Mouse (Mus musculus): ENCODE measurements at regions not wholly inside any gene's neighbourhood (a gene's known extent, or its start where the extent isn't known, plus 50 kb on each side); places are given as distances from the start of the nearest gene placed in this dataset.

DNA sequence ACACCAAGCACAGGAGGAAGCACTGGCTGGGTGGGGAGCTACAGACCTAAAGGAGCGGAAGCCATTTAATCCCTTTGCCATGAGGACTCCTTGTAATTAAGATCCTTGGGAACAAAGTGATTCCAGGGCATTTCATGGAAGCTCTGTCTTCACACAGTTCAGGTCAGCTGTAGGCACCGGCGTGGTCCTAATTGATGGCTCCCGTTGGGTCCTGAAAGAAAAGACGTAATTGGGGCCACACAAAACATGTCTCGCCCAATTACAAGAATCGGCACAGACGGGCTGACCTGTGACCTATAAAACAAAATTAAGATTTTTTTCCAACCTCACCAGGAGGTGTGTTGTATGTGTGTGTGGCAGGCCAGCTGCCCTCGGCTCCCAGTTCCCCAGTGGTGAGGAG, 232.3 kb upstream of the Dio3 start:
- Histone ChIP-seq H3K4me3 (replicated peaks; ENCODE audit: extremely low read depth, low read depth, low read length) (no peak overlapping the region), H3K4me1 (ENCODE audit: control insufficient read depth, insufficient read depth, low read length) (no peaks in the 10 kb centered on the region)
- no peak for DNase-seq
- WGBS = 90% methylated on average over 9 of the region's 9 CpGs
- TF ChIP-seq POLR2A (IDR thresholded peaks at IDR 0.05; ENCODE audit: borderline replicate concordance, extremely low read depth, low read depth, low read length) = no peak
- TF ChIP-seq CTCF (IDR thresholded peaks at IDR 0.05; ENCODE audit: insufficient read depth, low read length) = no peak

DNA sequence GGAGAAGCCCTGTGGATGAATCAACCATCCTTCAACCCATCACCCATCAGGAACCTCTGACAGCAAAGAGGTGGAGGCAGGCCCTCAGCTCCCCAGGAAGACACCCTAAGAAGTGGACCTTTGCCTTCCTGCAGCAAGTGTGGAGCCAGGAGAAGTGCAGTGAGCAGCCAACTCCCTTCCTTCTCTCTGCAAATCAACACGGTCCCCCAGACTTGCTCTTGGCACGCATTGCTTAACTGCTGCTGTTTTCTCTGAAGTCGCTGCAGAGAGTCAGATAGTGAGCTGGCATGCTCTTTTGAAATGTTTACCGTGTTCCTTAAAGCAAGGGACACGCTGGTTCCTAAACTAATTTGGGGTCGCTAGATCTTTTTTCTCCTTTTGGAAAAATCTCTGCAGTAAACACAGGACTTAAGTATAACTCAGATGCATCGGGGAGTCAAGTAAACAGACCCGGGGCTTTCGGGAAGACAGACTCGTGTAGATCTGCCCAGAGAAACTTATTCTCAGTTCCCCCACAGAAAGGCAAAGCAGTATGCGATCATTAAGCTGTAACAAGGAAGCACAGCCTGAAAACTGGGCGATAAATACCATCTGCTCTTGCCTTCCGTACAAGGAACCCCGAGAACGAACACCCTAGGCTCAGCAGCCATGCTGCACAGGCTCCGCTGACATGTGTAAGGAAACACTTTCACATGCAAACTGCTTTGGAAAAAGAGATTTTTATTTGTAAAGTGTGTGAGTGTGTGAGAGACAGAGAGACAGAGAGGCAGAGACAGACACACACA, 231.2 kb upstream of the Dio3 start:
- TF ChIP-seq CTCF (IDR thresholded peaks at IDR 0.05; ENCODE audit: insufficient read depth, low read length) (no peak), POLR2A (IDR thresholded peaks at IDR 0.05; ENCODE audit: borderline replicate concordance, extremely low read depth, low read depth, low read length) (no peak)
- DNase-seq = no peak
- Histone ChIP-seq H3K4me3 (replicated peaks; ENCODE audit: extremely low read depth, low read depth, low read length) (no peak overlapping the region), H3K4me1 (ENCODE audit: control insufficient read depth, insufficient read depth, low read length) (no peaks in the 10 kb centered on the region)
- WGBS = 47% methylated on average over 16 of the region's 16 CpGs

GRCm38 (mm10) chr12:110049154-110049736, 229.6 kb upstream of the Dio3 start:
- no peaks in the 10 kb centered on the region for H3K4me1 ChIP-seq (ENCODE audit: control insufficient read depth, insufficient read depth, low read length)
- TF ChIP-seq CTCF (IDR thresholded peaks at IDR 0.05; ENCODE audit: insufficient read depth, low read length) = no peak
- TF ChIP-seq POLR2A (IDR thresholded peaks at IDR 0.05; ENCODE audit: borderline replicate concordance, extremely low read depth, low read depth, low read length) = no peak
- H3K4me3 ChIP-seq (replicated peaks; ENCODE audit: extremely low read depth, low read depth, low read length) = no peak overlapping the region
- no peak for DNase-seq
- WGBS = 64% methylated on average over 10 of the region's 10 CpGs

DNA sequence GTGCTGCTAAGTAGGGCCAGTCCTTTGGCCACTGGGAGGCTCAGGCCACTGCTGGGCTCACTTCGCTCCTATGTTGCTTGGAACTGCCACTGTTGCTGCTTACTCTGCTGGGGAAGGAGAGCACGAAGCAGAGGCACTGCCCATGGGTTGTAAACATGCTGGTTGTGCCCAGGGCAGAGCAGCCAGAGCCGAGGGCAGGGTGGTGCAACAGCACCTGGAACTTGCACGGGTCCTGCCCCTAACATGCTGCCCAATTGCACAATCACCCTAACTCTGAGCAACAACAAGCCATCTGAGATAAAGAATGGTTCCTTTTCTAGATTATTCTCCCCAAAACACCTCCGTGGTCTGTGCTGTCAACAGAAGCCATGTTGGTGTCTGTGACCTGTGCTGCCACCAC, 219.5 kb upstream of the Dio3 start:
- DNase-seq = no peak
- TF ChIP-seq POLR2A (IDR thresholded peaks at IDR 0.05; ENCODE audit: borderline replicate concordance, extremely low read depth, low read depth, low read length) (no peak), CTCF (IDR thresholded peaks at IDR 0.05; ENCODE audit: insufficient read depth, low read length) (no peak)
- Histone ChIP-seq H3K4me3 (replicated peaks; ENCODE audit: extremely low read depth, low read depth, low read length) (no peak overlapping the region), H3K4me1 (ENCODE audit: control insufficient read depth, insufficient read depth, low read length) (no peaks in the 10 kb centered on the region)
- WGBS = 65% methylated on average over 5 of the region's 5 CpGs

GRCm38 (mm10) chr12:110061961-110062360, 216.9 kb upstream of the Dio3 start:
- DNase-seq = no peak
- no peak overlapping the region for H3K4me3 ChIP-seq (replicated peaks; ENCODE audit: extremely low read depth, low read depth, low read length)
- TF ChIP-seq POLR2A (IDR thresholded peaks at IDR 0.05; ENCODE audit: borderline replicate concordance, extremely low read depth, low read depth, low read length) (no peak), CTCF (IDR thresholded peaks at IDR 0.05; ENCODE audit: insufficient read depth, low read length) (no peak)
- no peaks in the 10 kb centered on the region for H3K4me1 ChIP-seq (ENCODE audit: control insufficient read depth, insufficient read depth, low read length)
- 82% methylated on average over 6 of the region's 6 CpGs for WGBS

- DNase-seq = no peak
- WGBS = 37% methylated on average over 8 of the region's 8 CpGs
- no peak for TF ChIP-seq CTCF (IDR thresholded peaks at IDR 0.05; ENCODE audit: insufficient read depth, low read length)
- TF ChIP-seq POLR2A (IDR thresholded peaks at IDR 0.05; ENCODE audit: borderline replicate concordance, extremely low read depth, low read depth, low read length) = no peak
Measured at GRCm38 (mm10) chr12:110063013-110063412, 215.9 kb upstream of the Dio3 start.

DNA sequence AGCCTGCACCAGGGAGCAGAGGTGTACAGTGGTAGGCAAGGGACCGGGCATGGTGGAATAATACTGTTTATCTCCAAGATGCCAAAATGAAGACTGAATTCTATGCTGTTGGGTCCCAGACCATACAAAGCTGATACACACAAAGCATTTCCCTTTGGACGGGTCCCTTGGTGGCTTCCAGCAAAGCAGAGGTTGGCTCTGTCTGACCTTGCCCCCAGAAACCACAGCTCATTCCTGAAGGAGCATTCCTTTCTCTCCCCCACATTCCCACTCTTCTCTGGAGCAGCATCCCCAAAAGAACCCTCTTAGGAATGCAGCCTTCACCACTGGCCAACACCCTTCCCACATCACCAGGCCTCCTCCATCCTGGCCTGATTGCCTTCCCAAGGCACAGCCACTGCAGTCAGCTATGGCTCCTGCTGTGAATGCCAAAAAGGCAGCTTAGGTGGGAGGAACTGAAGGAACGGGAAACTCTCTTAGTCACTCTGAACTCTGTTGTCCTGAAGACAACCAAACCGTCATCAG, 212.4 kb upstream of the Dio3 start:
- WGBS = 69% methylated on average over 4 of the region's 4 CpGs
- no peak overlapping the region for H3K4me3 ChIP-seq (replicated peaks; ENCODE audit: extremely low read depth, low read depth, low read length)
- no peak for TF ChIP-seq CTCF (IDR thresholded peaks at IDR 0.05; ENCODE audit: insufficient read depth, low read length)
- no peak for TF ChIP-seq POLR2A (IDR thresholded peaks at IDR 0.05; ENCODE audit: borderline replicate concordance, extremely low read depth, low read depth, low read length)
- DNase-seq = no peak
- no peaks in the 10 kb centered on the region for H3K4me1 ChIP-seq (ENCODE audit: control insufficient read depth, insufficient read depth, low read length)

More at GRCm38 (mm10) chr12:110063013-110063412, 215.9 kb upstream of the Dio3 start:
- H3K4me1 ChIP-seq (ENCODE audit: control insufficient read depth, insufficient read depth, low read length) = no peaks in the 10 kb centered on the region
- H3K4me3 ChIP-seq (replicated peaks; ENCODE audit: extremely low read depth, low read depth, low read length) = no peak overlapping the region

DNA sequence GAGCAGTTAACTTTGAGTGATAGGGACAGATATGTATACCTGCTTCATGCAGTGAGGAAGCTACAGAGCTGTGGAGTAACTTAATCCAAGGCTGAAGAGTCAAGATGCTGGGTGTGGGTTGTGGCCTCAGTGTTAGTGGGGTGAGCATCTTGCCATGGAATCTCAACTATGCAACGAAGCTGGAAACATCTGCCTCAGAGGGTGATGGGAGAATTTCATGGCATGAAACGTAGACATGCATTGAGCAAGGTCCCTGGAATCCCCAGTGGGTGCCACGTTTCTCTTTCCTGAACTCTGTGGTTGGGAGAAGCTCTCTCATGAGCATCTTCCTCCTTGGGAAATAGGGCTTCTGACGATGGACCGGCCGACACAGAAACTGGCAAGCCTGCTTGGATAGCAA, 208.4 kb upstream of the Dio3 start:
- H3K4me3 ChIP-seq (replicated peaks; ENCODE audit: extremely low read depth, low read depth, low read length) = no peak overlapping the region
- 68% methylated on average over 6 of the region's 6 CpGs for WGBS
- H3K4me1 ChIP-seq (ENCODE audit: control insufficient read depth, insufficient read depth, low read length) = no peaks in the 10 kb centered on the region
- no peak for DNase-seq
- no peak for TF ChIP-seq CTCF (IDR thresholded peaks at IDR 0.05; ENCODE audit: insufficient read depth, low read length)
- no peak for TF ChIP-seq POLR2A (IDR thresholded peaks at IDR 0.05; ENCODE audit: borderline replicate concordance, extremely low read depth, low read depth, low read length)

GRCm38 (mm10) chr12:110071823-110072222, 207.0 kb upstream of the Dio3 start:
- TF ChIP-seq CTCF (IDR thresholded peaks at IDR 0.05; ENCODE audit: insufficient read depth, low read length) = no peak
- no peak for TF ChIP-seq POLR2A (IDR thresholded peaks at IDR 0.05; ENCODE audit: borderline replicate concordance, extremely low read depth, low read depth, low read length)
- no peak overlapping the region for H3K4me3 ChIP-seq (replicated peaks; ENCODE audit: extremely low read depth, low read depth, low read length)
- H3K4me1 ChIP-seq (ENCODE audit: control insufficient read depth, insufficient read depth, low read length) = no peaks in the 10 kb centered on the region
- 56% methylated on average over 4 of the region's 4 CpGs for WGBS
- DNase-seq = no peak

GRCm38 (mm10) chr12:110074921-110075320, 203.9 kb upstream of the Dio3 start:
- DNase-seq = no peak
- Histone ChIP-seq H3K4me3 (replicated peaks; ENCODE audit: extremely low read depth, low read depth, low read length) (no peak overlapping the region), H3K4me1 (ENCODE audit: control insufficient read depth, insufficient read depth, low read length) (no peaks in the 10 kb centered on the region)
- TF ChIP-seq POLR2A (IDR thresholded peaks at IDR 0.05; ENCODE audit: borderline replicate concordance, extremely low read depth, low read depth, low read length) = no peak
- no peak for TF ChIP-seq CTCF (IDR thresholded peaks at IDR 0.05; ENCODE audit: insufficient read depth, low read length)
- WGBS = 71% methylated on average over 8 of the region's 8 CpGs

Data from lung, adult 2 months (tissue).